ENCODE assay signal across 28 mouse cellular contexts in genomic region chr6:35924189-35924588, GRCm38 (mm10).
DNase-seq lines count a peak whose midpoint lies in the region; ATAC-seq lines count a peak whose summit lies in the region.
"Had no signal": no experiment of that assay in that cellular context is flagged by ENCODE, and none has a peak within 500 bp of the region (broad histone marks: within the 10 kb centered on the region; RNA-seq: fewer than 3 reads in every experiment).

No protein-coding gene starts in this region.

- H3K27me3 ChIP-seq in heart, embryonic 10.5 days (ENCODE audit: insufficient read depth, poor library complexity, severe bottlenecking): no peaks in the 10 kb centered on the region
- H3K27me3 ChIP-seq in intestine, embryonic 15.5 days (replicated peaks): no peaks in the 10 kb centered on the region
- H3K27me3 ChIP-seq: heart, embryonic 13.5 days; limb, embryonic 12.5 days; liver, embryonic 12.5 days; megakaryocyte, embryonic 14.5 days; midbrain, embryonic 13.5 days; neural tube, embryonic 12.5 days; stomach, embryonic 15.5 days had no signal

- H3K4me2 ChIP-seq in intestine, embryonic 15.5 days (replicated peaks): no peak overlapping the region
- H3K4me2 ChIP-seq: heart, embryonic 13.5 days; limb, embryonic 12.5 days; liver, embryonic 12.5 days; midbrain, embryonic 13.5 days; neural tube, embryonic 12.5 days; stomach, embryonic 15.5 days had no signal

- no peak for ATAC-seq in intestine, embryonic 15.5 days
- ATAC-seq: forebrain, embryonic 16.5 days; hindbrain, embryonic 16.5 days; intestine, embryonic 16.5 days; liver, embryonic 12.5 days; midbrain, embryonic 13.5 days had no signal

- no peak overlapping the region for H3K27ac ChIP-seq in heart, embryonic 10.5 days
- no peak overlapping the region for H3K27ac ChIP-seq in intestine, embryonic 15.5 days
- H3K27ac ChIP-seq: forebrain, embryonic 10.5 days; heart, embryonic 13.5 days; hindbrain, embryonic 10.5 days; limb, embryonic 12.5 days; liver, embryonic 12.5 days; midbrain, embryonic 13.5 days; neural tube, embryonic 12.5 days; stomach, embryonic 15.5 days had no signal

- H3K9me3 ChIP-seq in heart, embryonic 10.5 days: no peaks in the 10 kb centered on the region
- H3K9me3 ChIP-seq in intestine, embryonic 15.5 days: no peaks in the 10 kb centered on the region
- H3K9me3 ChIP-seq: forebrain, embryonic 10.5 days; heart, embryonic 13.5 days; hindbrain, embryonic 10.5 days; limb, embryonic 12.5 days; liver, embryonic 12.5 days; megakaryocyte, embryonic 14.5 days; midbrain, embryonic 13.5 days; neural tube, embryonic 12.5 days; stomach, embryonic 15.5 days had no signal

- H3K36me3 ChIP-seq in heart, embryonic 10.5 days: no peaks in the 10 kb centered on the region
- no peaks in the 10 kb centered on the region for H3K36me3 ChIP-seq in intestine, embryonic 15.5 days
- H3K36me3 ChIP-seq: forebrain, embryonic 10.5 days; heart, embryonic 13.5 days; hindbrain, embryonic 10.5 days; limb, embryonic 12.5 days; liver, embryonic 12.5 days; midbrain, embryonic 13.5 days; neural tube, embryonic 12.5 days; stomach, embryonic 15.5 days had no signal

- no peaks in the 10 kb centered on the region for H3K4me1 ChIP-seq in heart, embryonic 10.5 days
- H3K4me1 ChIP-seq in intestine, embryonic 15.5 days (replicated peaks): no peaks in the 10 kb centered on the region
- H3K4me1 ChIP-seq: forebrain, embryonic 10.5 days; heart, embryonic 13.5 days; hindbrain, embryonic 10.5 days; limb, embryonic 12.5 days; liver, embryonic 12.5 days; megakaryocyte, embryonic 14.5 days; midbrain, embryonic 13.5 days; neural tube, embryonic 12.5 days; stomach, embryonic 15.5 days had no signal

- no peak overlapping the region for H3K4me3 ChIP-seq in heart, embryonic 10.5 days
- no peak overlapping the region for H3K4me3 ChIP-seq in intestine, embryonic 15.5 days (replicated peaks)
- H3K4me3 ChIP-seq: forebrain, embryonic 10.5 days; heart, embryonic 13.5 days; hindbrain, embryonic 10.5 days; limb, embryonic 12.5 days; liver, embryonic 12.5 days; megakaryocyte, embryonic 14.5 days; midbrain, embryonic 13.5 days; neural tube, embryonic 12.5 days; stomach, embryonic 15.5 days had no signal

- H3K9ac ChIP-seq in intestine, embryonic 15.5 days: no peak overlapping the region
- H3K9ac ChIP-seq: heart, embryonic 13.5 days; limb, embryonic 12.5 days; liver, embryonic 12.5 days; midbrain, embryonic 13.5 days; neural tube, embryonic 12.5 days; stomach, embryonic 15.5 days had no signal

- peak; percentile 87 for DNase-seq in heart, adult 11 months
- no peak for DNase-seq in heart, embryonic 10.5 days (ENCODE audit: low spot score)
- peak; percentile 60 for DNase-seq in brain, adult 2 months (ENCODE audit: low read depth, low spot score)
- peak; percentile 30 for DNase-seq in cerebellum, adult 8-10 months
- peak; percentile 45 to 61 for DNase-seq in cerebellum, postnatal 36 days
- no peak for DNase-seq in ovary, adult 18-20 months (ENCODE audit: low spot score)
- no peak for DNase-seq in spleen, postnatal 14 days (ENCODE audit: low spot score in 2 of 2)
- DNase-seq: adrenal gland, postnatal 25 days; gastrocnemius, postnatal 10 days; kidney, postnatal 36 days; layer of hippocampus, postnatal 36 days; lung, adult 2 months; lung, postnatal 14 days; thymus, adult 18-20 months; thymus, postnatal 4 days had no signal

Comparison
In these comparisons a context has a peak if more than half of its experiments do, and no peak if none do; other contexts are left out.
1. DNase-seq: peak in heart, adult 11 months (single experiment), brain, adult 2 months (single experiment), cerebellum, adult 8-10 months (single experiment) and cerebellum, postnatal 36 days (2 of 2); none in heart, embryonic 10.5 days (single experiment), ovary, adult 18-20 months (single experiment) and spleen, postnatal 14 days (0 of 2).